Mouse (Mus musculus) kidney, adult 2 months (tissue): ENCODE data around the gene Macrod2. TPM values are rescaled to one million over a fixed set of nuclear protein-coding genes. Genes with fewer than 3 reads are reported as not detected.

Source experiments
- DNase-seq: peaks from one replicate; pipeline ENCODE4 v3.0.0; 2021
- H3K27ac ChIP-seq: fragments of 200-500 bp; 2 replicates; pipeline ENCODE4 v1.5.1; 2012; ENCODE audit warnings: low read depth, low read length, control low read depth, inconsistent platforms; ENCODE audit not compliant: insufficient read depth
- H3K27me3 ChIP-seq: fragments of 200-500 bp; replicated peaks from 2 replicates; pipeline ENCODE4 v1.6.1; 2012; ENCODE audit warnings: mild to moderate bottlenecking, moderate library complexity, low read length, inconsistent platforms; ENCODE audit not compliant: control insufficient read depth, insufficient read depth
- H3K36me3 ChIP-seq: fragments of 200-500 bp; 2 replicates; pipeline ENCODE4 v1.6.1; 2012; ENCODE audit warnings: mild to moderate bottlenecking, moderate library complexity, low read length, inconsistent platforms; ENCODE audit not compliant: control insufficient read depth, insufficient read depth
- H3K4me1 ChIP-seq: fragments of 200-500 bp; 2 replicates; pipeline ENCODE4 v1.6.1; 2011; ENCODE audit warnings: low read length; ENCODE audit not compliant: control insufficient read depth, insufficient read depth
- H3K4me3 ChIP-seq: fragments of 200-500 bp; 2 replicates; pipeline ENCODE4 v1.5.1; 2011; ENCODE audit warnings: mild to moderate bottlenecking, low read depth, low read length, control low read depth; ENCODE audit not compliant: insufficient read depth
- CTCF ChIP-seq: fragments of 200-500 bp; conservative IDR thresholded peaks from 2 replicates; pipeline ENCODE4 v1.5.1; 2011; ENCODE audit warnings: low read depth, mild to moderate bottlenecking, control low read depth, low read length, moderate library complexity, mixed read lengths; ENCODE audit not compliant: insufficient read depth, insufficient read length
- POLR2A ChIP-seq: fragments of 200-500 bp; IDR thresholded peaks from one replicate; pipeline ENCODE4 v1.6.1; 2011; ENCODE audit warnings: low read depth, low read length, control low read depth
- WGBS: fragments of 180-500 bp; shearing (Covaris S2); methylation state at CpG from one replicate; pipeline ENCODE4 v1.1.7; 2018; 5-methylcytosine and 5-hydroxymethylcytosine counted together
- polyA plus RNA-seq: library from polyadenylated mRNA; depleted of rRNA; stranded (reverse); fragments of >200 nt; gene quantifications from 2 replicates; pipeline ENCODE4 v1.2.3, GENCODE M21; 2012

The Macrod2 gene
- polyA plus RNA-seq, 1 experiment, result 9.8 TPM

- peak; percentile 35 for DNase-seq
- Histone ChIP-seq H3K4me1 (no peaks in the 10 kb centered on the region; the same call in 1 of the 2 replicates), H3K36me3 (no peaks in the 10 kb centered on the region), H3K27me3 (no peaks in the 10 kb centered on the region), H3K4me3 (no peak overlapping the region), H3K27ac (no peak overlapping the region)
- no peak for TF ChIP-seq POLR2A
- TF ChIP-seq CTCF, result no peak
- WGBS, result 45% methylated on average over 5 of the region's 5 CpGs
These were observed 884.1 kb downstream of the Macrod2 start for GRCm38 (mm10) chr2:141279130-141279698.

GRCm38 (mm10) chr2:141280817-141281216, 885.7 kb downstream of the Macrod2 start:
- Histone ChIP-seq H3K4me3 (no peak overlapping the region), H3K36me3 (no peaks in the 10 kb centered on the region), H3K27ac (no peak overlapping the region), H3K4me1 (no peaks in the 10 kb centered on the region; the same call in 1 of the 2 replicates), H3K27me3 (no peaks in the 10 kb centered on the region)
- TF ChIP-seq POLR2A (no peak), CTCF (no peak)
- no peak for DNase-seq
- WGBS, result 87% methylated on average over 1 of the region's 1 CpGs

GRCm38 (mm10) chr2:141286110-141286747, 891.1 kb downstream of the Macrod2 start:
- Histone ChIP-seq H3K4me1 (peaks cover 8% of the 10 kb centered on the region; the same call in 1 of the 2 replicates), H3K36me3 (no peaks in the 10 kb centered on the region), H3K27me3 (no peaks in the 10 kb centered on the region), H3K27ac (no peak overlapping the region), H3K4me3 (no peak overlapping the region)
- WGBS, result 80% methylated on average over 7 of the region's 7 CpGs
- no peak for DNase-seq
- TF ChIP-seq CTCF (no peak), POLR2A (no peak)

GRCm38 (mm10) chr2:141288494-141288893, 893.4 kb downstream of the Macrod2 start:
- Histone ChIP-seq H3K36me3 (no peaks in the 10 kb centered on the region), H3K27ac (peak overlapping the region; percentile 64; the same call in 1 of the 2 replicates), H3K4me3 (no peak overlapping the region), H3K27me3 (no peaks in the 10 kb centered on the region), H3K4me1 (peaks cover 8% of the 10 kb centered on the region; the same call in 1 of the 2 replicates)
- DNase-seq, result peak; percentile 86
- no peak for TF ChIP-seq CTCF
- no peak for TF ChIP-seq POLR2A
- 21% methylated on average over 7 of the region's 7 CpGs for WGBS

GRCm38 (mm10) chr2:141289059-141289713, 894.1 kb downstream of the Macrod2 start:
- no peak overlapping the region for H3K4me3 ChIP-seq
- no peaks in the 10 kb centered on the region for H3K36me3 ChIP-seq
- TF ChIP-seq CTCF (no peak), POLR2A (no peak)
- peaks cover 8% of the 10 kb centered on the region; the same call in 1 of the 2 replicates for H3K4me1 ChIP-seq
- H3K27me3 ChIP-seq, result no peaks in the 10 kb centered on the region
- no peak overlapping the region for H3K27ac ChIP-seq
- 49% methylated on average over 2 of the region's 2 CpGs for WGBS
- peak; percentile 74 for DNase-seq

- H3K27ac ChIP-seq, result no peak overlapping the region
- 51% methylated on average over 3 of the region's 3 CpGs for WGBS
These were observed 897.7 kb downstream of the Macrod2 start for GRCm38 (mm10) chr2:141292847-141293246.

GRCm38 (mm10) chr2:141299168-141299567, 904.1 kb downstream of the Macrod2 start:
- Histone ChIP-seq H3K36me3 (no peaks in the 10 kb centered on the region), H3K4me3 (no peak overlapping the region), H3K27ac (no peak overlapping the region), H3K4me1 (no peaks in the 10 kb centered on the region), H3K27me3 (no peaks in the 10 kb centered on the region)
- TF ChIP-seq CTCF, result no peak
- no peak for TF ChIP-seq POLR2A
- no peak for DNase-seq
- 78% methylated on average over 6 of the region's 6 CpGs for WGBS

More at GRCm38 (mm10) chr2:141292847-141293246, 897.7 kb downstream of the Macrod2 start:
- TF ChIP-seq POLR2A (no peak), CTCF (no peak)
- no peak for DNase-seq
- Histone ChIP-seq H3K4me1 (peaks cover 8% of the 10 kb centered on the region; the same call in 1 of the 2 replicates), H3K4me3 (no peak overlapping the region), H3K36me3 (no peaks in the 10 kb centered on the region), H3K27me3 (no peaks in the 10 kb centered on the region)
